Mouse (Mus musculus) myocyte (in vitro differentiated cells): Measurements from ENCODE around the gene Gpc5. TPM values are rescaled to one million over a fixed set of nuclear protein-coding genes. Genes with fewer than 3 reads are reported as not detected.

ENCODE experiments used
- H3K27me3 ChIP-seq: one replicate; pipeline ENCODE4 v1.6.1; 2011; ENCODE audit not compliant: control insufficient read depth, insufficient read depth, insufficient read length
- H3K36me3 ChIP-seq: one replicate; pipeline ENCODE4 v1.6.1; 2011; ENCODE audit not compliant: control insufficient read depth, insufficient read depth
- H3K4me2 ChIP-seq: one replicate; pipeline ENCODE4 v1.6.1; 2011; ENCODE audit warnings: low read depth, control low read depth
- H3K4me3 ChIP-seq: one replicate; pipeline ENCODE4 v1.5.1; 2011; ENCODE audit warnings: mild to moderate bottlenecking, control low read depth, moderate library complexity
- H3K79me2 ChIP-seq: one replicate; pipeline ENCODE4 v1.6.1; 2011; ENCODE audit not compliant: control insufficient read depth, insufficient read depth
- H3ac ChIP-seq: one replicate; pipeline ENCODE4 v1.6.1; 2011; ENCODE audit not compliant: control insufficient read depth, insufficient read length
- CEBPB ChIP-seq: IDR thresholded peaks from 2 replicates; pipeline ENCODE4 v1.6.1; 2011; ENCODE audit warnings: mild to moderate bottlenecking, moderate library complexity; ENCODE audit not compliant: poor library complexity, insufficient read depth, severe bottlenecking
- E2F4 ChIP-seq: IDR thresholded peaks from one replicate; pipeline ENCODE4 v1.6.1; 2011; ENCODE audit warnings: mild to moderate bottlenecking, control low read depth, moderate library complexity; ENCODE audit not compliant: insufficient read depth
- MAX ChIP-seq: IDR thresholded peaks from one replicate; pipeline ENCODE4 v1.6.1; 2011; ENCODE audit warnings: low read depth, mild to moderate bottlenecking, control low read depth
- MYOD1 ChIP-seq, 3 experiments: IDR thresholded peaks; one replicate each; pipeline ENCODE4 v1.6.1; 2011; ENCODE audit warnings: control low read depth in 2 of 3, low read depth in 2 of 3, mild to moderate bottlenecking in 2 of 3, moderate library complexity in 1 of 3; ENCODE audit not compliant: insufficient read length in 2 of 3, control insufficient read depth in 1 of 3
- MYOG ChIP-seq, 3 experiments: IDR thresholded peaks; one replicate each; pipeline ENCODE4 v1.6.1; 2011; ENCODE audit warnings: control low read depth in 2 of 3, low read depth in 2 of 3, mild to moderate bottlenecking in 2 of 3; ENCODE audit not compliant: insufficient read length in 2 of 3, control insufficient read depth in 1 of 3, insufficient read depth in 1 of 3
- POLR2A ChIP-seq: IDR thresholded peaks from one replicate; pipeline ENCODE4 v1.6.1; 2011; ENCODE audit warnings: low read depth, mild to moderate bottlenecking, control low read depth, moderate library complexity; ENCODE audit not compliant: insufficient read length
- POLR2AphosphoS2 ChIP-seq: IDR thresholded peaks from one replicate; pipeline ENCODE4 v1.6.1; 2011; ENCODE audit warnings: low read depth, control low read depth; ENCODE audit not compliant: insufficient read length
- REST ChIP-seq: IDR thresholded peaks from one replicate; pipeline ENCODE4 v1.6.1; 2011; ENCODE audit warnings: mild to moderate bottlenecking, control low read depth, moderate library complexity; ENCODE audit not compliant: insufficient read depth, insufficient read length
- SRF ChIP-seq: IDR thresholded peaks from one replicate; pipeline ENCODE4 v1.6.1; 2011; ENCODE audit warnings: low read depth; ENCODE audit not compliant: control insufficient read depth, insufficient read length
- TCF12 ChIP-seq: IDR thresholded peaks from one replicate; pipeline ENCODE4 v1.6.1; 2011; ENCODE audit warnings: mild to moderate bottlenecking, control low read depth; ENCODE audit not compliant: poor library complexity, insufficient read depth, severe bottlenecking
- TCF3 ChIP-seq: IDR thresholded peaks from one replicate; pipeline ENCODE4 v1.6.1; 2011; ENCODE audit warnings: low read depth, control low read depth; ENCODE audit not compliant: insufficient read length
- USF1 ChIP-seq: IDR thresholded peaks from one replicate; pipeline ENCODE4 v1.6.1; 2011; ENCODE audit warnings: low read depth, mild to moderate bottlenecking, control low read depth, moderate library complexity
- polyA plus RNA-seq: library from polyadenylated mRNA; unstranded; fragments of >200 nt; fragmentation: generic; extraction: Trizol; gene quantifications from one replicate; pipeline ENCODE4 v1.2.1, GENCODE M21; 2012; ENCODE audit warnings: missing spikeins

Gene Gpc5
- polyA plus RNA-seq = not detected

DNA sequence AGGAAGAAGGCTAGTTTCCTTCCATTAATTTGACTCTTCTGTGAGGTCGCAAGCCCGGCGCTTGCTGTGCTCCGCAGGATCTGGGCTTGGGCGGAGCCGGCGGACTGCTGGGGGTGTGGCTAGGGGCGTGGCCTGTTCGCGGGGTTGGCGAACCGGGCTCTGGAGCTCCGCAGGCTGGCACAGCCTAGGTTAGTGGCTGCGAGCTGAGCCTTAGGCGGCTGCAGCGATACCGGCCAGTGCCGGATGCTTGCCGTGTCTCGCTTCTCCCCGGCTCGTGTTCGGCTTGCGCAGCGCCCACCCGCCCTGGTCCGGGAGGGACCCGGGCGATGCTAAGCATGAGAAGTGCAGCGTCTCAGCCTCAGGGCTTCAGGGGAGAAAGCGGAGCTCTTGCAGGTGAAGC lies at the start of gene Gpc5:
TSS of gene Gpc5 (plus strand) at position 135 of the 400 bp plus-strand sequence.
- Histone ChIP-seq H3K79me2 (no peaks in the 10 kb centered on the region), H3ac (no peak within 1 kb of the TSS), H3K36me3 (no peaks in the 10 kb centered on the region), H3K4me2 (peak within 1 kb of the TSS; percentile 69), H3K4me3 (no peak within 1 kb of the TSS), H3K27me3 (peaks cover 9% of the 10 kb centered on the region)
- TF ChIP-seq CEBPB (no peak), MYOG (IDR thresholded peaks at IDR 0.05; ENCODE audit: control insufficient read depth in 1 of 3, insufficient read depth in 1 of 3, insufficient read length in 2 of 3, low read depth in 2 of 3) (no peak), MAX (no peak), E2F4 (no peak), SRF (no peak), TCF12 (no peak), TCF3 (no peak), REST (no peak), POLR2AphosphoS2 (no peak), POLR2A (no peak)

DNA sequence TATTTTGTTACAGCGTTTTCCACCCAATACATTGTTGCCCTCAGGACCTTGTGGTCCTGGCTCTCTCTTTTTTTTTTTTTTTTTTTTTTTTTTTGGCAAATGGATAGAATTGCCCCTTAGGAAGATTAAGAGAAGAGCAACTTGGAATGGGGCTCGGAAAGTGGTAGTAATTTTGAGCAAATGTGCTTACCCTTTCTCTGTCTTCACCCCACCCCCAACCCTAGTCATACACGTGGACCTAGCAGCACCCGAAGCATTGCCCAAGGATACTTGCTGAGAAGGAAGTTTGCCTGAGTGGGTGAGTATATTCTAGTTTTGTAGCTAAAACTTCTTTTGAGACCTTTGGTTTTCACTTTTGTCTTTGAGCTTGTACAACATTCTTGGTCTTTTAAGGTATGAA lies 49.4 kb upstream of the Gpc5 start:
- H3K27me3 ChIP-seq = no peaks in the 10 kb centered on the region
- peaks cover 30% of the 10 kb centered on the region for H3K36me3 ChIP-seq
- peak overlapping the region; percentile 48 for H3K4me3 ChIP-seq
- TF ChIP-seq TCF12 (no peak), USF1 (no peak), MAX (peak; percentile 53), MYOG (IDR thresholded peaks at IDR 0.05; ENCODE audit: control insufficient read depth in 1 of 3, insufficient read depth in 1 of 3, insufficient read length in 2 of 3, low read depth in 2 of 3) (no peak)
- peak overlapping the region; percentile 83 for H3K4me2 ChIP-seq
- peaks cover 29% of the 10 kb centered on the region for H3K79me2 ChIP-seq
- H3ac ChIP-seq = peak overlapping the region; percentile 97

- TF ChIP-seq REST (no peak), POLR2AphosphoS2 (no peak), MAX (no peak), POLR2A (no peak), MYOD1 (IDR thresholded peaks at IDR 0.05; ENCODE audit: control insufficient read depth in 1 of 3, insufficient read length in 2 of 3, low read depth in 2 of 3) (no peak), E2F4 (no peak), SRF (no peak), USF1 (no peak), MYOG (IDR thresholded peaks at IDR 0.05; ENCODE audit: control insufficient read depth in 1 of 3, insufficient read depth in 1 of 3, insufficient read length in 2 of 3, low read depth in 2 of 3) (no peak), TCF3 (no peak), TCF12 (no peak), CEBPB (no peak)
- peaks cover 29% of the 10 kb centered on the region for H3K79me2 ChIP-seq
- H3ac ChIP-seq = no peak overlapping the region
- H3K4me3 ChIP-seq = no peak overlapping the region
- H3K4me2 ChIP-seq = no peak overlapping the region
- no peaks in the 10 kb centered on the region for H3K27me3 ChIP-seq
- peaks cover 35% of the 10 kb centered on the region for H3K36me3 ChIP-seq
Observed at GRCm38 (mm10) chr14:115044016-115044415, 48.0 kb upstream of the Gpc5 start.

- Histone ChIP-seq H3K27me3 (no peaks in the 10 kb centered on the region), H3ac (no peak overlapping the region), H3K4me2 (no peak overlapping the region), H3K4me3 (no peak overlapping the region), H3K36me3 (peaks cover 42% of the 10 kb centered on the region), H3K79me2 (peaks cover 29% of the 10 kb centered on the region)
- TF ChIP-seq CEBPB (no peak), POLR2A (no peak), POLR2AphosphoS2 (no peak), TCF3 (no peak), REST (no peak), TCF12 (no peak), MYOG (IDR thresholded peaks at IDR 0.05; ENCODE audit: control insufficient read depth in 1 of 3, insufficient read depth in 1 of 3, insufficient read length in 2 of 3, low read depth in 2 of 3) (no peak), USF1 (no peak)
Observed at GRCm38 (mm10) chr14:115045712-115046111, 46.3 kb upstream of the Gpc5 start.

DNA sequence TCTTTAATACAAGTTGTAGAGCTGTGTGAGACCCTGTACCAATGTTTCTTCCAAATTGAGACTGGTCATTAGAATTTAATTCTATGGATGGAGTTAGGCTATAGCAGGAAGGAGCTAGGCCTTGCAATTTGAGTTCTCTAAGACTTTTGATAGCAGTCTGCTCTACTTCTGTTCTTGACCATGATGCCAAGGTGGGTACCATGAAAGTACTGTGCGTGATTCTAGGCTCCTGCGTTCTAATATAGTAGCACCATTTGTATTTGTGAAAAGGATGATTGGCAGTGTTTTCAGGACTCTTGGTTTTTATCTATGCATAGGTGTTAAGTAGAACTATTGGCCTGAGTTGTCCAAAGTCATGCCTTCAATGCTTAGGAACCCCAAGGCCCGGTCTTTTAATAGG lies 44.7 kb upstream of the Gpc5 start:
- no peak overlapping the region for H3ac ChIP-seq
- TF ChIP-seq POLR2A = no peak
- TF ChIP-seq MYOD1 (IDR thresholded peaks at IDR 0.05; ENCODE audit: control insufficient read depth in 1 of 3, insufficient read length in 2 of 3, low read depth in 2 of 3) = no peak
- TF ChIP-seq USF1 = no peak
- TF ChIP-seq E2F4 = no peak
- TF ChIP-seq SRF = no peak
- TF ChIP-seq REST = no peak
- TF ChIP-seq TCF3 = no peak
- no peak for TF ChIP-seq CEBPB
- TF ChIP-seq POLR2AphosphoS2 = no peak
- TF ChIP-seq TCF12 = no peak
- no peaks in the 10 kb centered on the region for H3K27me3 ChIP-seq
- peaks cover 42% of the 10 kb centered on the region for H3K36me3 ChIP-seq
- H3K4me2 ChIP-seq = no peak overlapping the region
- no peak overlapping the region for H3K4me3 ChIP-seq
- H3K79me2 ChIP-seq = peaks cover 27% of the 10 kb centered on the region
